Mouse (Mus musculus) layer of hippocampus, adult 2 months (tissue): ENCODE results near the gene Ubxn11. TPM values are rescaled to one million over a fixed set of nuclear protein-coding genes. Genes with fewer than 3 reads are reported as not detected.

Experiments
- DNase-seq, 2 experiments: peaks; one replicate each; pipeline ENCODE4 v3.0.0; 2022; ENCODE audit warnings: low spot score in 2 of 2
- H3K27ac ChIP-seq: fragments of 200-600 bp; 2 replicates; pipeline ENCODE4 v1.8.1; 2022
- H3K4me3 ChIP-seq: fragments of 200-600 bp; 2 replicates; pipeline ENCODE4 v1.8.1; 2022; ENCODE audit warnings: mild to moderate bottlenecking
- CTCF ChIP-seq: fragments of 200-600 bp; conservative IDR thresholded peaks from 2 replicates; pipeline ENCODE4 v1.8.1; 2022; ENCODE audit warnings: antibody characterized with exemption, mild to moderate bottlenecking, moderate library complexity
- total RNA-seq, 2 experiments: library from RNA; stranded (reverse); gene quantifications; 2 replicates each; pipeline ENCODE4 v1.2.3; 2021

Gene Ubxn11
- total RNA-seq, 2 experiments from 2014 or later, result 34.0 to 42.4 TPM

GRCm38 (mm10) chr4:134115215-134116144 lies 13.1 kb downstream of the Ubxn11 start:
- Histone ChIP-seq H3K27ac (no peak overlapping the region), H3K4me3 (no peak overlapping the region)
- TF ChIP-seq CTCF, result no peak
- DNase-seq, result no peak

- no peak overlapping the region for H3K27ac ChIP-seq
- no peak overlapping the region for H3K4me3 ChIP-seq
- DNase-seq, result no peak
- no peak for TF ChIP-seq CTCF
Observed at GRCm38 (mm10) chr4:134116501-134116900, 14.1 kb downstream of the Ubxn11 start.

GRCm38 (mm10) chr4:134117012-134117411 lies 14.6 kb downstream of the Ubxn11 start:
- no peak for DNase-seq
- TF ChIP-seq CTCF, result no peak

GRCm38 (mm10) chr4:134118126-134118800 lies 15.9 kb downstream of the Ubxn11 start:
- Histone ChIP-seq H3K27ac (no peak overlapping the region), H3K4me3 (no peak overlapping the region)
- DNase-seq, result no peak
- TF ChIP-seq CTCF, result no peak

More at GRCm38 (mm10) chr4:134117012-134117411, 14.6 kb downstream of the Ubxn11 start:
- Histone ChIP-seq H3K4me3 (no peak overlapping the region), H3K27ac (no peak overlapping the region)

DNA sequence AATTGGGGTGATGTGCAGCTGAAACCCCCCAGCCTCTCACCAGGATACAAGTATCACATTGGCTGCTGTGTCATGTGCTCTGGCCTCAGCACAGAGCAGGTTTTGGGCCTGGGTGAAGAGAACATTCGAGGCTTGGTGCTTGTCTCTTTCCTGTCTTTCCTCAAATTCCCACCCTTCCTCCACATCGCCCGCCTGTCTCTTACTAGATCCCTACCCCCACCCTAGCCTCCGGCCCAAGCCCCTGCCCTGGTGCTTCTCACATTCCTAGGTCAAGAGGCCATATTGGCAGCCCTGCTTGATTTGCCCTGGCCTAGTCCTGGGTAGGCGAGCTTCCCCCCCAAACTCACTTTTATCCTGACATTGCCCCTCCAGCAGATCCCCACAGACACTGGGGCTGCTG lies 16.7 kb downstream of the Ubxn11 start:
- TF ChIP-seq CTCF, result no peak
- no peak overlapping the region for H3K4me3 ChIP-seq
- H3K27ac ChIP-seq, result no peak overlapping the region
- DNase-seq, result no peak

DNA sequence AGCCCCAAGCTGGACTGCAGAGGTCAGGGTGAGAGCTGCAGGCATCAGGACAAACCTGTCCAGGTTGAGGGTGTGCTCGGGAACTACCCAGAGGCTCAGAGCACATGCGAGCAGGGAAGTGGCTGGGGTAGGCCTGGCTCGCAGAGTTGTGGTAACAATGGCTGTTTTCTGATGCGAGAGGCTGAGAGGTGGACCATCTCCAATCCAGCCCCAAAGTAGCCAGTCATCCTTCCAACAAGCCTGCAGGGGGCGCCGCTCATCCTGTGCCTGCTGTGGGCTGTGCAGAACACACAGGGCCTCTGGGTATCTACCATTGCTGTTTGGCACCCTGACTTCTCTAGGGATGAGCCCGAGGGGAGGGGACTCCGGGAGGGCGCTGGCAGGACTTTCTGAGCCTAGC lies 17.3 kb downstream of the Ubxn11 start:
- DNase-seq, result no peak
- TF ChIP-seq CTCF, result peak; percentile 65
- no peak overlapping the region for H3K27ac ChIP-seq
- no peak overlapping the region for H3K4me3 ChIP-seq

- no peak for DNase-seq
- Histone ChIP-seq H3K4me3 (no peak overlapping the region), H3K27ac (no peak overlapping the region)
- TF ChIP-seq CTCF, result no peak
Observed at GRCm38 (mm10) chr4:134120192-134120805, 17.9 kb downstream of the Ubxn11 start.

- H3K4me3 ChIP-seq, result no peak overlapping the region
- TF ChIP-seq CTCF, result no peak
- no peak overlapping the region for H3K27ac ChIP-seq
- DNase-seq, result no peak
Observed at GRCm38 (mm10) chr4:134120916-134121315, 18.5 kb downstream of the Ubxn11 start.

- no peak overlapping the region for H3K4me3 ChIP-seq
- no peak for DNase-seq
Observed at GRCm38 (mm10) chr4:134121571-134121970, 19.2 kb downstream of the Ubxn11 start.

DNA sequence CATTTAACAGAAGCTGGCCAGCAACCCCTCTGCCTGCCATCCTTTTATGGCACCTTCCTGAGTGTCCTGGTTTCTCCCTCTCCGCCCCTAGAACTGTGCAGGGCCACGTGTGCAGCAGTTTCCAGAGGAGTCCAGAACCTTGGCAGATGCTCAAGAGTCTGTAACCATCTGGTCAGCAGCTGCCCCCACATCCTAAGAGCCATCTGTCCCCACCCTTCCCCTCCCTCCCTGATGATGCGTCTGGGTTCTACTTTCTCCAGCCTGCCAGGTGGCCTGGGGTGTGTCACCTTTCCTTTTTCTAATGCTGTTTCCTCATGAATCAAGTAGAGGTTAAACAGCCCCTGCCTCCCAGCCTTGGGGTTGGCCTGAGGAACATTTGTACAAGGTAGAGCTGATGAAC lies 19.9 kb downstream of the Ubxn11 start:
- Histone ChIP-seq H3K27ac (no peak overlapping the region), H3K4me3 (no peak overlapping the region)
- no peak for DNase-seq
- no peak for TF ChIP-seq CTCF

More at GRCm38 (mm10) chr4:134121571-134121970, 19.2 kb downstream of the Ubxn11 start:
- H3K27ac ChIP-seq, result peak overlapping the region; percentile 23; the same call in 1 of the 2 replicates
- TF ChIP-seq CTCF, result no peak

GRCm38 (mm10) chr4:134123147-134123546 lies 20.8 kb downstream of the Ubxn11 start:
- DNase-seq, result no peak
- no peak for TF ChIP-seq CTCF
- Histone ChIP-seq H3K27ac (peak overlapping the region; percentile 98), H3K4me3 (no peak overlapping the region)

DNA sequence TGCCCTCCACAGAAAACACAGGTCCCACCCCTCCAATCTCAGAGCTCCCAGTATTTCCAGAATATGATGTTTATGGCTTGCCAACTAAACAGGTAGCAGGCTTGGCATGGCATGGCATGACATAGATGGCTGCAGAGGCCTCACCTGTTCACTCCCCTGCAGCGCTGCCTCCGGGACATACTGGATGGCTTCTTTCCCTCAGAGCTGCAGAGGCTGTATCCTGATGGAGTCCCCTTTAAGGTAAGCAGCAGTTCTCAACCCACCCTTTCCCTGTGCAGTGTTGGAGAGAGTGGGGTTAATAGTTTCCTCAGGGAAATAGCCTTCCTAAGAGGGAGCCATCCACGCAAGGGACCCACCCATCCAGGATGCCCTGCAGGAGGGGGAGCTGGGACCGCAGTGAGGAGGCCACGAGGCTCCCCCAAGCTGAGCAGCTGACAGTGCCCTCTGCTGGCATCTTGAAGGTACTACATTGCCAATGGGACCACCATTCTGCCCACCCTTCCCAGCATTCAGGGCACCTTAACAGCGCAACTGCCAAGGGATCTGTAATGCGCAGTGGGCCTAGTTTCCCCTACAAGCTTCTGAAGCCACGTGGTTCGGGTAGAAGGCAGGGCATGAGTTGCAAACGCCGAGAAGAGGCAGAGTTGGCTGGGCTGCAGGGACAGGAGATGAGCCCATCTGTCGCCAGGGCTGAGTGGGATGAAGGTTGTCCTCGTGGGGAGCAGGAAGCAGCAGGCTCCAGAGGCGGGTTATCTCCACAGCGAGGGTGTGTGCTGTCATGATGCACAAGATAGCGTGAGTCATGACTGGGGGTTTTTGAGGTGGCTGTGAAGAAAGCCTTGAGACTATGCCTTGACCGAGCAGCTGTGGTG lies 21.5 kb downstream of the Ubxn11 start:
- peak; percentile 85 to 94 for DNase-seq
- Histone ChIP-seq H3K27ac (peak overlapping the region; percentile 98), H3K4me3 (no peak overlapping the region)
- TF ChIP-seq CTCF, result peak; percentile 95
